Mouse (Mus musculus) heart, adult 2 months (tissue): ENCODE results near the gene Atg9a.

Experiments used
- CTCF ChIP-seq: fragments of 200-600 bp; IDR thresholded peaks from 2 replicates; pipeline ENCODE4 v1.8.1; 2022; ENCODE audit warnings: antibody characterized with exemption, mild to moderate bottlenecking, moderate library complexity
- EP300 ChIP-seq: fragments of 200-500 bp; IDR thresholded peaks from 2 replicates; pipeline ENCODE4 v1.6.1; 2011; ENCODE audit warnings: low read depth, low read length, control low read depth; ENCODE audit not compliant: insufficient read depth
- POLR2A ChIP-seq: fragments of 200-500 bp; IDR thresholded peaks from 2 replicates; pipeline ENCODE4 v1.6.1; 2011; ENCODE audit warnings: mild to moderate bottlenecking, low read depth, low read length, control low read depth; ENCODE audit not compliant: insufficient read depth

DNA sequence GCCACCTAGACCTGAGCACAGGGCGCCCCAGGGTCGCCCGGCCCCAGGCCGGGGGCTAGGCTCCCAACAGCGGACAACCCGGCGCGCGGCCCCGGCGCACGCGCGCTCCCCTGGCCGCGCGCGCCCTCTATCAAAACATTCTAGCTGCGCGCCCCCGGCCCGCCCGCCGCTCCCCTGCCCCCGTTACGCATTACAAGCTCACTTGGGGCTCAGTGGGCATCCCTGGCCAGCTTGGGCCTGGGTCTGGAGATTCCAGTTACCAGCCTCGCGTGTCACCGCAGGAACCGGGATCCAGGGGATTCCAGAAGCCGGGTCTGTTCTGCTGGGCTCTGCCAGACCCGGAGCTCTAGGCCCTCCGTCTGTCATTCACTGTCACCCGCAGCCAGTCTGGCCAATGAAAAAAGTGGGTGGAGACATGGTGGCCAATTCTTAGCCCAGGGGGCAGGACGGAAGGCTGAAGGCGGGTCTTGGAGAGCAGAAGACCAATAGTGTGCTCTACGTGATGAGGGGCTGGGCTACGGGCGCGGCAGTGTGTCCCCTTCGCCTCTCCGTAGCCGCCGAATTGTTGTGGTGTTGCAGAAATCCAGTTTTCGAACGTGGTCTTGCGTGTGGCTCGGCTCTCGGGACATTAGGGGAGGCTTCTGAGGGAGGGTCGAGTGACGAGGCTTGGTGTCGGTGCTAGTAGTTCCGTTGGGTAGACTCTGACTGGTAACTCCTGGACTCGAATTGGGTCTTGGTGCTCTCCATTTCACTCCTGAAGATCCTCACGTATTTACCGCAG is at the start of gene Atg9a, which contains the start of gene Ankzf1:
- TF ChIP-seq POLR2A (peak; percentile 92), CTCF (peak; percentile 5; the same call in 1 of the 2 replicates), EP300 (peak; percentile 68)
